Mouse (Mus musculus): ENCODE data around the gene Eif4enif1. TPM values are rescaled to one million over a fixed set of nuclear protein-coding genes. Genes with fewer than 3 reads are reported as not detected.
"Not testable (repeated sequence)": the region's sequence is repeated elsewhere in the genome, so short reads cannot be mapped to it uniquely, and the experiment has no call there.

Gene Eif4enif1
- total RNA-seq (2021) = 10 to 100 TPM; 40.5 to 42.1 TPM
- long read RNA-seq, experiment 1, partial matches to known transcripts = 4 of 27 reads
- long read RNA-seq, experiment 1, other reads (novel, unspliced or antisense) = 20 of 27 reads
- long read RNA-seq, experiment 2, partial matches to known transcripts = 4 of 13 reads
- long read RNA-seq, experiment 2, other reads (novel, unspliced or antisense) = 7 of 13 reads

GRCm38 (mm10) chr11:3202231-3202701, at the start of gene Eif4enif1:
Eif4enif1 (plus strand) TSS chr11:3202392.
- DNase-seq = peak; percentile 93 to 96

GRCm38 (mm10) chr11:3153666-3154397, 48.4 kb upstream of the Eif4enif1 start:
- DNase-seq = peak; percentile 75 to 76

- not testable (repeated sequence) for DNase-seq
Measured at GRCm38 (mm10) chr11:3156991-3157390, 45.2 kb upstream of the Eif4enif1 start.

GRCm38 (mm10) chr11:3157996-3158395, 44.2 kb upstream of the Eif4enif1 start:
- DNase-seq = not testable (repeated sequence)

GRCm38 (mm10) chr11:3158800-3159199, 43.4 kb upstream of the Eif4enif1 start:
- DNase-seq = not testable (repeated sequence)

GRCm38 (mm10) chr11:3161370-3161769, 40.8 kb upstream of the Eif4enif1 start:
- DNase-seq = peak; percentile 67 to 75

GRCm38 (mm10) chr11:3162236-3162897, 39.8 kb upstream of the Eif4enif1 start:
- peak; percentile 67 to 81 for DNase-seq

- DNase-seq = peak in 1 of 2 experiments; percentile 67
Measured at GRCm38 (mm10) chr11:3163122-3163521, 39.1 kb upstream of the Eif4enif1 start.

- DNase-seq = peak; percentile 48 to 54
Measured at GRCm38 (mm10) chr11:3163661-3164060, 38.5 kb upstream of the Eif4enif1 start.

- DNase-seq = not testable (repeated sequence)
Measured at GRCm38 (mm10) chr11:3165210-3165782, 36.9 kb upstream of the Eif4enif1 start.

- peak in 1 of 2 experiments; percentile 56 for DNase-seq
Measured at GRCm38 (mm10) chr11:3166321-3166720, 35.9 kb upstream of the Eif4enif1 start.

GRCm38 (mm10) chr11:3167129-3167528, 35.1 kb upstream of the Eif4enif1 start:
- not testable (repeated sequence) for DNase-seq

GRCm38 (mm10) chr11:3167571-3168001, 34.6 kb upstream of the Eif4enif1 start:
- peak; percentile 54 to 64 for DNase-seq

GRCm38 (mm10) chr11:3169042-3169441, 33.1 kb upstream of the Eif4enif1 start:
- peak in 1 of 2 experiments; percentile 57 for DNase-seq

GRCm38 (mm10) chr11:3171931-3172330, 30.3 kb upstream of the Eif4enif1 start:
- DNase-seq = peak; percentile 52 to 66

- DNase-seq = not testable (repeated sequence)
Measured at GRCm38 (mm10) chr11:3172526-3172925, 29.7 kb upstream of the Eif4enif1 start.

GRCm38 (mm10) chr11:3173425-3174318, 28.5 kb upstream of the Eif4enif1 start:
- peak; percentile 74 to 80 for DNase-seq

- peak in 1 of 2 experiments; percentile 53 for DNase-seq
Measured at GRCm38 (mm10) chr11:3178968-3179725, 23.0 kb upstream of the Eif4enif1 start.

GRCm38 (mm10) chr11:3179726-3180092, 22.5 kb upstream of the Eif4enif1 start:
- peak; percentile 28 to 58 for DNase-seq

- peak in 1 of 2 experiments; percentile 12 for DNase-seq
Measured at GRCm38 (mm10) chr11:3180510-3181160, 21.6 kb upstream of the Eif4enif1 start.

All from heart, adult 18-20 months (tissue).